Mouse (Mus musculus): ENCODE results near the gene Gm49383. TPM values are rescaled to one million over a fixed set of nuclear protein-coding genes. Genes with fewer than 3 reads are reported as not detected.

The Gm49383 gene
- total RNA-seq (2015) = 4.9 and 6.8 TPM in 2 replicates
- 31.7 and 39.3 TPM in 2 replicates for total RNA-seq (2017)

DNA sequence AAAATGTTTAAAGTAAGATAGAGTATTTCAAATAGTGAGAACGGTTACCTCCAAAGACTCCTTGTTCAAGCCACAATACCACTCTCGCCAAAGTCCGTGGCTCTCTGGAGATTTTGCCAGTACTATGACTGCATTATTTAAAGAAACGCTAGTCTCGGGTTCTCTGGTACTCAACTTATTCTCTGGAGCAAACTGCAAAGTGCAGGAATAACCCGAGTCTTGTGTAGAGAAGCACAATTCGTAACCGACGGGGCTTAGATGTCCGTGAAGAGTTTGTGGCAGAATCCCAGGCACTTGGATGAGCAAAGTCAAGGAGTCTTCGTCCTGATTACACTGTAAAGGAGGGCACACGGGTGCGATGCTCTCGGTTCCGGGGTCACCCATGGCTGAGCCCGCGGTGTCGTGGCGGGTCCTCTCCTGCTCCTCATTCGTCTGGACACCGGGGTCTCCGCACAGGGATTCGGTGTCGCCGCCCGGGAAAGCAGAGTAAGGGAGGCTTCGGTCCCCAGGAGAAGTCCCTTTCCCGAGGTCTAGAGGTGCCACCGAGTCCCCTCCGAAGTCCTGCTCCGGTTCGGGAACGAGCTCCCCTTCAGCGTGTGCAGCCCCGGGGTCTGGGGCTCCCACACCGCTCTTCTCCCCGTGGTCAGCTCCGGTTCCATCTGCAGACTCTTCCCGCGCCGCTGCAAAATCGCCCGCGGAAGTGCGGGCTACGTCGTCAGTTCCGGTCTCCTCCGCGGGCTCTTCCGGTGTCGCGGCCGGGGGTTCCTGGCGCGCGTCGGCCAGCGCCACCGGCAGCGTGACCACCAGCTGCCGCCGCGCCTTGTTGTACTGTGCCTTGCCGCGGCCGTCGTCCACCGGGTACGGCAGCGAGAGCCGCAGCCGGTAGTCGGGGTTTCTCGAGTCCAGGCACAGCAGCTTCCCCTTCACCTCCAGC is at the start of gene Gm49383:
Gm49383 (minus strand) TSS at position 661 of the 934 bp plus-strand sequence.
- peak; percentile 71 for ATAC-seq (replicated peaks; ENCODE audit: poor library complexity)

GRCm38 (mm10) chr12:69241771-69242431 is 45.0 kb upstream of the Gm49383 start:
- peak; percentile 81 for ATAC-seq (replicated peaks; ENCODE audit: poor library complexity)

DNA sequence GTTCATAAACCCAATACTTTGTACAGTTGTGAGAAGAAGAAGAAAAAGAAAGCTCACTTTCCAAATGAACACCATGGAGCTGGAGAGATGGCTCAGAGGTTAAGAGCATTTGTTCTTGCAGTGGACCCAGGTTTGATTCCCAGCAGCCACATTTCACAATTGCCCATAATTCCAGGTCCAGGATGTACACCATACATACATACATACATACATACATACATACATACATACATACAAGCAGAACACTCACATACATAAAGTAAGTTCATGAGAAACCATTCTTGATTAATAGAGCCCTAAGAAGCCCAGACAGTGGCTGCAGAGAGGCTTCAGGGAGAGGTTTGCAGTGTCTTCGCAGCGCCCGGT is 44.5 kb upstream of the Gm49383 start:
- no peak for ATAC-seq (replicated peaks; ENCODE audit: poor library complexity)

DNA sequence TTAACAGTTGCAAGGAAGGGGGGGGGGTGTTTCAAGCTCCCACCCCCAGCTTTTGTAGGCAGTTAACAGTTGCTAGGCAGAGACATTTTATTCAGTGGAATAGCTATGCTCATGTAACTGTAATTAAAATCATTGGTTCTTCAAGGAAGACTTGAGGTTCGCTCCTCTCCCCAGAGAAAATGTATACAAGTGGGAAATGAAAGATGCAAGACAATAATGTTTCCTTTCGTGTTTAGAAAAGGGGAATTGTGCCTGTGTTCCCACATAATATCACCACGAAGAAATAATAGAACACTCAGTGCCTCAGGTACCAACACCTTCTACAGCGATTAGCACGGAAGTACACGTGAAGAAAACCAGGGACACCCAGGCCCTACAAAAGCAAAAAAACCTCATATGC is 44.0 kb upstream of the Gm49383 start, which contains the start of gene Klhdc1:
Klhdc1 (plus strand) TSS at position 301 of the 400 bp plus-strand sequence.
- ATAC-seq (replicated peaks; ENCODE audit: poor library complexity) = no peak

DNA sequence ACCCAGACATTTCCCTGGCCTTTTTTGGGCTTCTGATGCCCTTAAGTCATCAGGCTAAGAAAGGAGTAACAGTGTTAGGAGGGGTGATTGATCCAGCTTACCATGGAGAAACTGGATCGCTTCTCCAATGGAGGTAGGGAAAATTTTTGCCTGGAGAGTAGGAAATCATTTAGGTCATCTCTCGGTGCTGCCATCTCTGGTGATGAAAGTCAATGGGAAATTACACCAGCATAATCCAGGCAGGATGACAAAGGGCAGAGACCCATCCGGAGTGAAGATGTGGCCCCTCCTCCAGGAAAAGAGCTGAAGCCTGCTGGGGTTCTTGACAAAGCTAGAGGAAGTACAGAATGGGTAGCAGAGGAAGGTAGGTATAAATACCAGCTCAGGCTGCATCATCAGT is 41.4 kb upstream of the Gm49383 start:
- ATAC-seq (replicated peaks; ENCODE audit: poor library complexity) = no peak

GRCm38 (mm10) chr12:69235782-69236181 is 38.9 kb upstream of the Gm49383 start:
- no peak for ATAC-seq (replicated peaks; ENCODE audit: poor library complexity)

- peak; percentile 74 for ATAC-seq (replicated peaks; ENCODE audit: poor library complexity)
These were observed 32.3 kb upstream of the Gm49383 start for GRCm38 (mm10) chr12:69229251-69229650.

GRCm38 (mm10) chr12:69227776-69228466 is 31.0 kb upstream of the Gm49383 start, which contains the start of gene Pole2:
TSS of gene Pole2 (minus strand) at chr12:69228195.
- peak; percentile 92 for ATAC-seq (replicated peaks; ENCODE audit: poor library complexity)

GRCm38 (mm10) chr12:69220613-69221277 is 23.8 kb upstream of the Gm49383 start:
- no peak for ATAC-seq (replicated peaks; ENCODE audit: poor library complexity)

GRCm38 (mm10) chr12:69216587-69216986 is 19.7 kb upstream of the Gm49383 start:
- ATAC-seq (replicated peaks; ENCODE audit: poor library complexity) = no peak

GRCm38 (mm10) chr12:69215000-69215785 is 18.3 kb upstream of the Gm49383 start:
- ATAC-seq (replicated peaks; ENCODE audit: poor library complexity) = no peak

DNA sequence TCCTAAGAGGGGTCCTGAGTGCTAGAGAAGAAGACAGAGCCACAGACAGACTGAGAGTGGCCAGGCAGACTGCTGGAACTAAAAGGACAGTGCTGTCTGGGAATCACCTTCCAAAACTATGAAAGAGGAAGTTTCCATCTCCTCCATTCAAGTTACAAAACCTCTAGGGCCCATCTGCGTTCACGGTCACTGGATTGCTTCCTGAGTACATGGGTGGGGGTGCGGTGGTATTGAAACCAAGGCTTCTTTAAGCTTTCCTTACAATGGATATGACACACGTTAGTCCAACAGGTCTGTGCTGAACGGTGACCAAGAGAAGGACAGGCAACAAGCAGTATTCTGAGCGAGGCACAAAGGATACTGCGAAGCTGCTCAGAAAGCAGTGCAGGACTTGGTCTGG is 17.5 kb upstream of the Gm49383 start:
- ATAC-seq (replicated peaks; ENCODE audit: poor library complexity) = peak; percentile 78

- no peak for ATAC-seq (replicated peaks; ENCODE audit: poor library complexity)
These were observed 16.4 kb upstream of the Gm49383 start for GRCm38 (mm10) chr12:69213186-69213777.

- ATAC-seq (replicated peaks; ENCODE audit: poor library complexity) = peak; percentile 51
These were observed 14.2 kb upstream of the Gm49383 start for GRCm38 (mm10) chr12:69211057-69211456.

DNA sequence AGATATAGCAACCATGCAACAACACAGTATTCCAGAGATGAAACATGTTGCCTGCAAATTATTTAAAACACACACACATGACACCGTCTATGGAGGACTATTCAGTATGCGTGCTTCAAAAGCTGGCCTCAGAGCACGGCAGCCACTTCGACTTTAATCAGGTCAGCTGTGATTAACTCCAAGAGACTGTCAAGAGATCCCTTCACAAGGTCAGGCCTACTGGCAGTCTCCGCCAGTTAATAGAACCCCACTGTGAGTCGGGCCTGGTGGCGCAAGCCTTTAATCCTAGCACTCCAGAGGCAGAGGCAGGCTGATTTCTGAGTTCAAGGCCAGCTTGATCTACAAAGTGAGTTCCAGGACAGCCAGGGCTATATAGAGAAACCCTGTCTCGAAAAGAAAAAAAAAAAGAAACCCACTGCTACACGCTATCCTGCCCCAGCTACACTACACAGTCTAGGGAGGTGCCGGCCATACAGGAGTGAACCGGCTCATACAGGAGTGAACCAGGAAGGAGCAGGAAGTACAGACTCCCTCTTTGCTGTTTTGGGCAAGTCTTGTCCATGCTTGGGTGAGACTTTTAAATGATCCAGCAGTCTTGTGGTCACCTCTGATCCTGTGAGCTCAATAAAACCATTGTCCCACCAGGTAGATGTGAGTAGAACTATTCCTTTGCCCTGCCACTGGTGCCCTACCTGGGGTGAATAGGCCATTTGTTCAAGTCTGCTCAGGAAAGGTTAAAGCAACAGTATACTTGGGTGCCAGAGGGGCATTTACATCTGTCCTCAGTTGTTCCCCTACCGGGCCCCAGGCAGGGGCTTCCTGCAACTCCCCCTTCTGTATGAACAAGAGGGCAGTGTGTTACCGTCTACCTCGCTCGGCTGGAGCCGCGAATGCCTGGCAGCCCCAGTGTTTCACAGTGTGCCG is 13.4 kb upstream of the Gm49383 start:
- ATAC-seq (replicated peaks; ENCODE audit: poor library complexity) = no peak

DNA sequence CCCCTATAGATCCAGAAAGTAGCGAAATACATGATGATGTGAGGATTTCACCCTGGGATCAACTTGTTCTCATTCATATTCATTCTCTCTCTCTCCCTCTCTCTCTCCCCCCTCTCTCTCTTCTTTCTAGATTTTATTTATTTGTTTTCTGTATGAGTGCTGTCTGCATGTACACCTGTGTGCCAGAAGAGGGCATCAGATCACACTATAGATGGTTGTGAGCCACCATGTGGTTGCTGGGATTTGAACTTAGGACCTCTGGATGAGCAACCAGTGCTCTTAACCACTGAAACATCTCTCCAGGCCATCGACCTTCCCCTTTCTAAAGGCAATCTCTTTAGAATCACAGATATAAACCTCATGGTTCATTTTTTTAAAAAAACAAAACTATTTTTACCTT is 11.6 kb upstream of the Gm49383 start:
- no peak for ATAC-seq (replicated peaks; ENCODE audit: poor library complexity)

- no peak for ATAC-seq (replicated peaks; ENCODE audit: poor library complexity)
These were observed 11.0 kb upstream of the Gm49383 start for GRCm38 (mm10) chr12:69207926-69208325.

DNA sequence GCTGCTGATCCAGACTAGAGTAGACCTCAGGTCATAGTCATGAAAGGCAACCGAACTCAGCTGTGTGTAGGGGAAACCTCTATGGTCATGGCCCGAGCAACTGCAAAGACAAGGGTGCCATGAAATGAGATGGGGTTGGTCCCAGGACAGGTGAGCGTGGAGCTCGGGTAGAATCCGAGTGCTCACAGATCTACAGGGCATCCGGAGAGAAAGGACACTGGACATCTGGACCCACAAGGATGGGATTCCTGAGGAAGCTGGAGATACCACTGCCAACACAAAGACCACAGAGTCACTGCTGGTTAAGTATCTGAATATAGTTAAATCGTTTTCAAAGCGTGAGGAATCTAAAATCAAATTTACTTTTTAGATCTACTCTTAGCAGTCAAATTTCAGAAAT is 10.5 kb upstream of the Gm49383 start:
- no peak for ATAC-seq (replicated peaks; ENCODE audit: poor library complexity)

Measured in megakaryocyte progenitor cell, adult 5-6 weeks (primary cell).